In the genomic region with DNA sequence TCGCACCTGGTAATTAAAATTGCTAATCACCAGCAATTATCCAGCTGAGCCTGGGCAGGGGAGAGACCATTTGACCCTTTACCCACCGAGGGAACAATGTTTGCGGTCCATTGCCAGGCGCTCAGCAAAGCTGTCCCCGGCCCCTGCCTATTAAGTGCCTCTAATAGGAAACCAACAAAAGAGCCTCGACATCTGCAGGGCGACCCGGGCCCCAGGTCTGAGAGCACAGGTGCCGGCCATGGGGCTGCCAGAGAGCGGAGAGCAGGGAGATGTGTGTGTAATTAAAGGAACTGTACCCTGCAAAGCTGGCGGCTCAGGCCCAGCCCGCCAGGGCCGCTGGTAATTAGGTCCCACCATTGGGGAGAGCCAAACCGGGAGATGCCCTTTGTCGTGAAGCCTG, we compare ENCODE assay signal across 16 mouse cellular contexts. TPM values are rescaled to one million over a fixed set of nuclear protein-coding genes. Genes with fewer than 3 reads are reported as not detected.
A peak's percentile ranks its signal among the peaks of the same experiment; 100 is the strongest.
DNase-seq lines count a peak whose midpoint lies in the region; ATAC-seq and TF ChIP-seq lines count a peak whose summit lies in the region.
"Had no signal": no experiment of that assay in that cellular context is flagged by ENCODE, and none has a peak within 500 bp of the region (broad histone marks: within the 10 kb centered on the region; RNA-seq: fewer than 3 reads in every experiment).

No protein-coding gene starts in this region.

- DNase-seq in hindbrain, embryonic 10.5 days (ENCODE audit: low spot score): peak; percentile 56
- DNase-seq in hindbrain, postnatal 0 days (ENCODE audit: low spot score): no peak
- DNase-seq in limb, embryonic 11.5 days (ENCODE audit: low spot score): peak; percentile 80
- DNase-seq in cerebellum, adult 9-11 months: no peak
- DNase-seq in left cerebral cortex, postnatal 4 days: no peak
- no peak for DNase-seq in thymus, adult 2 months
- DNase-seq: gastrocnemius, postnatal 36 days; kidney, adult 2 months; thymus, adult 18-20 months had no signal

- intact Hi-C loops in left cerebral cortex, postnatal 4 days (cut with DNase I): no loop called here

- ATAC-seq in hindbrain, postnatal 0 days: no peak
- peak; percentile 92 for ATAC-seq in forebrain, embryonic 13.5 days
- ATAC-seq in limb, embryonic 11.5 days (ENCODE audit: insufficient number of reproducible peaks, low FRiP score, low TSS enrichment, low read depth): peak; percentile 76
- peak; percentile 56 for ATAC-seq in neural tube, embryonic 13.5 days (ENCODE audit: low read depth)

- TF ChIP-seq POLR2A in thymus, adult 2 months (IDR thresholded peaks at IDR 0.05; ENCODE audit: control insufficient read depth, extremely low read depth, insufficient read depth, low read length, poor library complexity): no peak

- WGBS in hindbrain, embryonic 10.5 days: 9% methylated on average over 15 of the region's 15 CpGs
- 12% methylated on average over 15 of the region's 15 CpGs for WGBS in hindbrain, postnatal 0 days
- WGBS in forebrain, embryonic 13.5 days: 1% methylated on average over 15 of the region's 15 CpGs
- 2% methylated on average over 15 of the region's 15 CpGs for WGBS in limb, embryonic 11.5 days
- 3% methylated on average over 15 of the region's 15 CpGs for WGBS in neural tube, embryonic 13.5 days
- WGBS in thymus, adult 2 months: 28% methylated on average over 15 of the region's 15 CpGs

- H3K9me3 ChIP-seq in hindbrain, embryonic 10.5 days: peaks cover 5% of the 10 kb centered on the region; the same call in 1 of the 2 replicates
- peaks cover 3% of the 10 kb centered on the region; the same call in 1 of the 2 replicates for H3K9me3 ChIP-seq in hindbrain, postnatal 0 days (ENCODE audit: low read length)
- 0 out of 2 replicates have a peak, but pooled peaks cover 5% of the 10 kb centered on the region for H3K9me3 ChIP-seq in forebrain, embryonic 13.5 days (replicated peaks)
- H3K9me3 ChIP-seq in limb, embryonic 11.5 days (ENCODE audit: control insufficient read depth, low read length): no peaks in the 10 kb centered on the region
- H3K9me3 ChIP-seq in neural tube, embryonic 13.5 days: peaks cover 8% of the 10 kb centered on the region; the same call in 1 of the 2 replicates
- H3K9me3 ChIP-seq: heart, embryonic 15.5 days; lung, embryonic 15.5 days had no signal

- peak overlapping the region; percentile 60 for H3K27ac ChIP-seq in hindbrain, embryonic 10.5 days
- no peak overlapping the region for H3K27ac ChIP-seq in hindbrain, postnatal 0 days
- peak overlapping the region; percentile 88 for H3K27ac ChIP-seq in forebrain, embryonic 13.5 days
- H3K27ac ChIP-seq in limb, embryonic 11.5 days (replicated peaks; ENCODE audit: low read depth, low read length): no peak overlapping the region
- H3K27ac ChIP-seq in neural tube, embryonic 13.5 days (replicated peaks): no peak overlapping the region
- H3K27ac ChIP-seq in thymus, adult 2 months (ENCODE audit: control insufficient read depth, insufficient read depth, low read length): no peak overlapping the region
- H3K27ac ChIP-seq: heart, embryonic 15.5 days; layer of hippocampus, adult 2 months; lung, embryonic 15.5 days had no signal

- H3K27me3 ChIP-seq in hindbrain, embryonic 10.5 days (ENCODE audit: insufficient read depth, poor library complexity, severe bottlenecking): peaks cover 48% of the 10 kb centered on the region
- no peaks in the 10 kb centered on the region for H3K27me3 ChIP-seq in hindbrain, postnatal 0 days (ENCODE audit: insufficient read depth, low read length)
- no peaks in the 10 kb centered on the region for H3K27me3 ChIP-seq in forebrain, embryonic 13.5 days
- H3K27me3 ChIP-seq in limb, embryonic 11.5 days (ENCODE audit: control insufficient read depth, insufficient read depth, low read length): 0 out of 2 replicates have a peak, but pooled peaks cover 3% of the 10 kb centered on the region
- H3K27me3 ChIP-seq in neural tube, embryonic 13.5 days: peaks cover 67% of the 10 kb centered on the region
- no peaks in the 10 kb centered on the region for H3K27me3 ChIP-seq in thymus, adult 2 months (ENCODE audit: control insufficient read depth, insufficient read depth, low read length)

- H3K36me3 ChIP-seq in hindbrain, embryonic 10.5 days: no peaks in the 10 kb centered on the region
- H3K36me3 ChIP-seq in hindbrain, postnatal 0 days (ENCODE audit: insufficient read depth, low read length): no peaks in the 10 kb centered on the region
- no peaks in the 10 kb centered on the region for H3K36me3 ChIP-seq in forebrain, embryonic 13.5 days (ENCODE audit: poor library complexity, severe bottlenecking)
- H3K36me3 ChIP-seq in limb, embryonic 11.5 days (ENCODE audit: control insufficient read depth, insufficient read depth, low read length): no peaks in the 10 kb centered on the region
- no peaks in the 10 kb centered on the region for H3K36me3 ChIP-seq in neural tube, embryonic 13.5 days
- no peaks in the 10 kb centered on the region for H3K36me3 ChIP-seq in thymus, adult 2 months (ENCODE audit: control insufficient read depth, insufficient read depth, low read length)
- H3K36me3 ChIP-seq: heart, embryonic 15.5 days; lung, embryonic 15.5 days had no signal

- peaks cover 22% of the 10 kb centered on the region for H3K4me1 ChIP-seq in hindbrain, embryonic 10.5 days (replicated peaks)
- H3K4me1 ChIP-seq in hindbrain, postnatal 0 days (ENCODE audit: insufficient read depth, low read length): no peaks in the 10 kb centered on the region
- peaks cover 30% of the 10 kb centered on the region for H3K4me1 ChIP-seq in forebrain, embryonic 13.5 days
- peaks cover 4% of the 10 kb centered on the region; the same call in 1 of the 2 replicates for H3K4me1 ChIP-seq in limb, embryonic 11.5 days (ENCODE audit: control insufficient read depth, insufficient read depth, low read length)
- H3K4me1 ChIP-seq in neural tube, embryonic 13.5 days (replicated peaks): peaks cover 11% of the 10 kb centered on the region
- H3K4me1 ChIP-seq in thymus, adult 2 months (replicated peaks; ENCODE audit: control insufficient read depth, insufficient read depth, low read length): no peaks in the 10 kb centered on the region
- H3K4me1 ChIP-seq: heart, embryonic 15.5 days; lung, embryonic 15.5 days had no signal

- no peak overlapping the region for H3K9ac ChIP-seq in hindbrain, postnatal 0 days (replicated peaks; ENCODE audit: low read length)
- no peak overlapping the region for H3K9ac ChIP-seq in forebrain, embryonic 13.5 days
- H3K9ac ChIP-seq in limb, embryonic 11.5 days (ENCODE audit: low read length): no peak overlapping the region
- H3K9ac ChIP-seq in neural tube, embryonic 13.5 days: no peak overlapping the region
- H3K9ac ChIP-seq: heart, embryonic 15.5 days; lung, embryonic 15.5 days had no signal

- no peak overlapping the region for H3K4me3 ChIP-seq in hindbrain, embryonic 10.5 days
- no peak overlapping the region for H3K4me3 ChIP-seq in hindbrain, postnatal 0 days (ENCODE audit: low read length)
- no peak overlapping the region for H3K4me3 ChIP-seq in forebrain, embryonic 13.5 days
- H3K4me3 ChIP-seq in limb, embryonic 11.5 days (ENCODE audit: low read depth, low read length): no peak overlapping the region
- no peak overlapping the region for H3K4me3 ChIP-seq in neural tube, embryonic 13.5 days
- no peak overlapping the region for H3K4me3 ChIP-seq in thymus, adult 2 months (ENCODE audit: control insufficient read depth, insufficient read depth, low read length)
- H3K4me3 ChIP-seq: heart, embryonic 15.5 days; layer of hippocampus, adult 2 months; lung, embryonic 15.5 days had no signal

- no peak for TF ChIP-seq CTCF in hindbrain, postnatal 0 days (IDR thresholded peaks at IDR 0.05; ENCODE audit: low read depth)
- no peak for TF ChIP-seq CTCF in thymus, adult 2 months (IDR thresholded peaks at IDR 0.05; ENCODE audit: borderline replicate concordance, control insufficient read depth, extremely low read depth, insufficient read depth, low read length, poor library complexity)

- H3K4me2 ChIP-seq in hindbrain, postnatal 0 days (ENCODE audit: low read depth, low read length): no peak overlapping the region
- peak overlapping the region; percentile 11; the same call in 1 of the 2 replicates for H3K4me2 ChIP-seq in forebrain, embryonic 13.5 days
- H3K4me2 ChIP-seq in limb, embryonic 11.5 days (ENCODE audit: low read depth, severe bottlenecking): no peak overlapping the region
- no peak overlapping the region for H3K4me2 ChIP-seq in neural tube, embryonic 13.5 days
- H3K4me2 ChIP-seq: heart, embryonic 15.5 days; lung, embryonic 15.5 days had no signal

RNA-seq across cellular contexts. Expression of a gene that starts 24.6 kb away (rescaled TPM):
- not detected in 2 replicates for polyA plus RNA-seq in hindbrain, embryonic 10.5 days (2016; fragmentation: Nextera tagmentation; extraction: Ambion mirVana)
- not detected in 2 replicates for total RNA-seq in hindbrain, postnatal 0 days (2014; rRNA removed)
- polyA plus RNA-seq in hindbrain, postnatal 0 days (2015; fragmentation: Nextera tagmentation; extraction: Ambion mirVana): not detected in 2 replicates
- polyA plus RNA-seq in forebrain, embryonic 13.5 days (2015; fragmentation: Nextera tagmentation; extraction: Ambion mirVana): not detected in 2 replicates
- polyA plus RNA-seq in limb, embryonic 11.5 days (2014; fragmentation: Nextera tagmentation; extraction: Ambion mirVana): not detected in 2 replicates
- polyA plus RNA-seq in neural tube, embryonic 13.5 days (2015; fragmentation: Nextera tagmentation; extraction: Ambion mirVana): not detected in 2 replicates
- not detected for total RNA-seq in left cerebral cortex, postnatal 4 days (2021)
- not detected in 2 replicates for polyA plus RNA-seq in thymus, adult 2 months (2012; rRNA removed)
- total RNA-seq: common myeloid progenitor, adult 5-6 weeks; gastrocnemius, postnatal 36 days; layer of hippocampus, adult 2 months had no signal
- polyA plus RNA-seq: heart, embryonic 15.5 days; limb, embryonic 14.5 days; lung, embryonic 15.5 days had no signal

Comparison
In these comparisons a context has a peak if more than half of its experiments do, and no peak if none do; other contexts are left out.
1. DNase-seq: peak in hindbrain, embryonic 10.5 days (single experiment) and limb, embryonic 11.5 days (single experiment); none in hindbrain, postnatal 0 days (single experiment), cerebellum, adult 9-11 months (single experiment), left cerebral cortex, postnatal 4 days (single experiment) and thymus, adult 2 months (single experiment).
2. H3K27ac ChIP-seq: peak in hindbrain, embryonic 10.5 days (single experiment) and forebrain, embryonic 13.5 days (single experiment); none in hindbrain, postnatal 0 days (single experiment), limb, embryonic 11.5 days (single experiment), neural tube, embryonic 13.5 days (single experiment) and thymus, adult 2 months (single experiment).